Mouse (Mus musculus) ES-CJ7 (cell line): Measurements from ENCODE around the gene Rasl10b.
A peak's percentile ranks its signal among the peaks of the same experiment; 100 is the strongest.

ENCODE experiments used
- DNase-seq: peaks from one replicate; pipeline ENCODE4 v3.0.0; 2011; ENCODE audit warnings: low read depth, low spot score

The Rasl10b gene

GRCm38 (mm10) chr11:83429355-83429754 lies 20.4 kb downstream of the Rasl10b start, which contains the start of gene Gas2l2:
Gas2l2 (minus strand) TSS chr11:83429455.
- no peak for DNase-seq

DNA sequence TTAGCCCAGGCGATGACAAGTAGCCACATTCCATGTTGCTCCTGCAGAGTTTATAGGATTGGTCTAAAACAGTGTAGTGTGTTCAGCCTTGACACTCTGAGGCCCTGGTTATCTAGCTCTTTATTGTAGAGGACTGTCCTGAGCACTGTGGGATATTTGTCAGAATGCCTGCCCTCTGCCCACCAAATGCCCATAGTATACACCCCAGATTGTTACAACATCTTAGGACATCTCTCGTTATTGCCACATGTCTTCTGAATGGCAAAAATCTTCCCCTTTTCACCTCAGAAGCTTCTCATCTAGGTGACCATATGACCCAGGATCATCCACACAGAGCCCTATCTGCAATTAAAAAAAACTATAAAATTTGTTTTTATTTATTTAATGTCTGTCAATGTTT lies 23.6 kb downstream of the Rasl10b start:
- DNase-seq, result no peak

GRCm38 (mm10) chr11:83437377-83437776 lies 28.4 kb downstream of the Rasl10b start, which contains the start of gene 1700020L24Rik:
1700020L24Rik (plus strand) TSS chr11:83437677.
- no peak for DNase-seq

GRCm38 (mm10) chr11:83439426-83440060 lies 30.6 kb downstream of the Rasl10b start:
- no peak for DNase-seq

DNA sequence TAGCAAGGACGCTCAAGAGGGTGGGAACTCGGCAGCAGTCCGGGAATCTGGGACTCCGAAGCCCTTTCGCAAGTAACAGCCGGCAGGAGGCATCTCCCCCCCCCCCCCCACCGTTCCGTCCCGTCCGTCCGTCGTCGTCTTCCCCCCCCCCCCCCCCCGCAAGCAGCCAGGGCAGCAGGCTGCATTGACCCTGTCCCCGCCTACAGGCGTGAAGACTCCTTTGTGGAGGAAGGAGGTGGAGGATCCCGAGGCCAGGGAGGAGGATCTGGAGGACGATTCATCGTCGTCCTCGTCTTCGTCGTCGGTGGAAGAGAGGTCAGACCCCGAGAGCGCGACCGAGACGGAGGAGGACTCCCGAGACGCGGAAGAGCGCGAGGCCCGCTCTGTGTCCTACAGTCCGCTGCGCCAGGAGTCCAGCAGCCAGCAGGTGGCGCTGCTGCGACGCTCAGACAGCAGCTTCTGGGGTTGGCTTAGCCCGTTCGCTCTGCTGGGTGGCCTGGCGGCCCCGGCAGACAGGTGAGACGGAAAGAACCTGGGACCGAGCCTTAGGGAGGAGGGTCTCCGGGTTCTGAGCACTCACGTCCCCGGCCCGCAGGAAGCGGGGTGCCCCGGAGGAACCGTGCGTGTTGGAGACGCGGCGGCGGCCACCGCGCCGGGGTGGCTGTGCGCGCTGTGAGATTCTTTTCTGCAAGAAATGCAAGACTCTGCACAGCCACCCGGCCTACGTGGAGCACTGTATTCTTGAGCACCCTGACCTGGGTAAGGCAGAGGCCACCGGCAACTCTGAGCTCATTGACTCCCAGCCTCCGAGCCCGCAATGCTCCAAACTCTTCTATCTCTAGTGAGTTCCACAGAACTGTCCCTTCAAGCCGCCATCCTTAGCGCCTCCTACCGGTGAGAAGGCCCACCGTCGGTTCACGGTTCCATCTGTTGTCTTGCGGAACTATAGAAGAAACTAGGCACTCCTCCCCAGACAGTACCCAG lies 31.4 kb downstream of the Rasl10b start:
- peak; percentile 94 for DNase-seq

DNA sequence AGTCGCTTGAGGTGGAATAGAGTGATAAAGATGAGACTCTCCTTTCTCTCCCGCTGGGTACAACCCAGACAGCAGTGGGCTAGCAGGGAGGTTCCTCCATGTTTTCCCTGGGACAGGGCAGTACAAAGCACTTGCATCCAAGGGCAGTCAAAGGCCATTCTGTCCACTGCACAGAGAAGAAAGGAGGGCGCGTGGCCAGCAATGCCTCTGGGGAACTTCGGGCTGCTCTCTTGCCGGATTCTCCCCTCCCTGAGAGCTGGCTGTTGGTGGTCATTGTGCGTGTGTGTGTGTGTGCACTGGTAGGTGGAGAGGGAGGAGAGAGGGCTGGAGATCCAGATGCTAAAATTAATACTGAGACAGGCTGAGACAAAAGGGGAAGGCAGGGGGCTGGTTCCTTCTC lies 32.3 kb downstream of the Rasl10b start:
- DNase-seq, result no peak

DNA sequence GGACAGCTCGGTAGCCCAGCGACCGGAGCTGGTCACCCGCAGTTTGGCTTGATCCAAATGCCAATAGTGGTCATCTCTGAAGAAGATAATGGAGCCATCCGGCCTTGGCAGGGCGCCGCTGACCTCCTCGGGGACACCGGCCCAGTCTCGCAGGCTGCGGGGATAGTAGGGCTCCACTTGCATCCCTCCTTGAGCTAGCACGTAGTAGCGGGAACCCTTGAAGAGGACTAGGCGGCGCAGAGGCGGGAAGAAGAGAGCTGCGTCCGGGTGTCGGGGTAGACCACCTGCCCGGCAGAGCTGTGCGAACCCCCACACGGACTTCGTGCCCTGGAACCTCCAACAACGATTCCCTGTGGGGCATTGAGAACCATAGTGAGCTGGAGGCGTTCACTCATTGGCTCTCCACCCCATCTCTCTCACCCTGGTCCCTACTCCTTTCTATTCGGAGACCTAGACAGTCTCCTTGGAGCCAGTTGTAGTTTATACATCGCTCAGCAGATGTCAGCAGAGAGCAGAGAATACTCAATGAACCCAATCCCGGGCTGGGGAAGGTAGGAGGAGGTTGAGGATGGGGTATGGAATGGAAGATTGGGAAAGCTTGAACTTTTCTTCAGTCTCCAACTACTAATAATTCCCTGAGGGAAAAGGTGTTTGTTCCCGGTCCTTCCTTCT lies 33.8 kb downstream of the Rasl10b start:
- DNase-seq, result peak; percentile 87

DNA sequence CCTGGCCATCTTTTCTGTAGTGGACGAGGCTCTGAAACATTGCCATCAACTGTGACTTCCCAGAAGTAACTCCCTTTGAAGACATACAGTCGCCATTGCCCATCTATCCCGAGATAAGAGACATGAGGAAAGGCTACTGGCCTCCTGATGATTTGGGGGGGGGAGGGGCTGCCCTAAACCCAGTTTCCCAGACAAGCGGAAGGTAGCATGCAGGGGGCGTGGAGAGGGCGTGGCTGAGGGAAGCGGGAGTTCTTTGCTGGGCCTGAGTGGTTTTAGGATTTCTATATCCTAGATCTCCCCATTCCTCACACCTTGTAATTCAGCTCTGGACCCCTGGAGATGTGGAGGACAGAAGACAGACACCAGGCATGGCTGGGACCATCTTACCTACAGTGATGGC lies 34.9 kb downstream of the Rasl10b start:
- DNase-seq, result peak; percentile 52

DNA sequence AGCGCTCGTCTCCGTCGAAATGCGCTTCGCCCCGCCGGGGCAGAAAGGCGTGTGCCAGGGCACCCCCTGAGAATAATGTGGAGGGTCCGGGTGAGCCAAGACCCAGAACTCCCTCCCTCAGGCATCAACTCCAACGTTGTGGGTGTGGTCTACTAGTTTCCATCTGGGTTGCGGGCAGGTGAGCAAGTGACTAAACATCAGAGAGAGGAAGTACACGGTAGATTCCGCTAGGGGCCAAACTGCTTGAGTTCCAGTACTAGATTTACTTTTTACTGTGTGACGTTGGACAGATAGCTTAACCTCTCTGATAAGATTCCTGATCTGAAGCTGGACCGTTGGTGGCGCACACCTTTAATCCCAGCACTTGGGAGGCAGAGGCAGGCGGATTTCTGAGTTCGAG lies 36.1 kb downstream of the Rasl10b start:
- peak; percentile 93 for DNase-seq

GRCm38 (mm10) chr11:83447612-83448011 lies 38.7 kb downstream of the Rasl10b start:
- DNase-seq, result no peak

DNA sequence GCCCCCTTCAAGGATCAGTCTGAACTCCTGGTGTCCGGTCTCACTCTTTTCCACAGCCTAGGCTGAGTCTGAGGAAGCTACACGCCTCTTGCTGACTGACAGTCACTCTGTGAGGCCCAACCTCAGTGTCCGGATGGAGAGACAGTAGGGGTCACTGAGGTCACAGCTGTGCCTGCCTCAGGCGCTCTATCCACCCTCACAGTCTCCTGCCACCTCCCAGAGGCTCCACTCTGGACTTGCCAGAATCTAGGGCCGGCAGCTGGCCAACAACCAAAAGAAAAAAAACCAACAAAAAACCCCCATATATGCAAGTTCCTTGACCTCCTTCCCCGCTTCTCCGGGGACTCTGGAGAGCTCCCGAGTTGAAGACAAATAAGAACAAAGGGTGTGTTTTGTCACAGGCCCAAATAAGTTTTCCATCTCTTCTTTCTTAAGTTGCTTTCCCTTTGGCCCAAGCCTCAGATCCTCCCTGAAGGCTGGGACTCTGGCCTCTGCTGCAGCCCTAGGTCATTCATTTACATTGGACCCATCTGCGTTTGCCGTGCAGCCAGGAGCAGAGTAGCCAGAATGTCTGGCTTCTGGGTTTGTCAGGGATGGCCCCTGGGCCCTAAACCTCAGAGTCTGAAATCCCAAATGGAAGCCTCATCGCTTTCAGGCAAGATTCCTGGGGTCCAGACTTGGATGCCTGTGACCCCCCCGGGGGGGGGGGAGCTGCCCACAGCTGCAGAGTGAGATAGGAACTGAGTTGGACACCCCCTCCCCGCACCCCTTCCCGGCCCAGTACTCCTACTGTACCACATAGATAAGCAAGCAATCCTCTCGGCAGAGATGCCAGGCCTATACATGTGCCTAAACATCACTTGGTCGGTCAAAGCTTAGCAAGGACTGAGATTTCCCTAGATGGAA lies 39.3 kb downstream of the Rasl10b start:
- DNase-seq, result peak; percentile 55

GRCm38 (mm10) chr11:83448927-83449236 lies 39.9 kb downstream of the Rasl10b start:
- DNase-seq, result no peak

DNA sequence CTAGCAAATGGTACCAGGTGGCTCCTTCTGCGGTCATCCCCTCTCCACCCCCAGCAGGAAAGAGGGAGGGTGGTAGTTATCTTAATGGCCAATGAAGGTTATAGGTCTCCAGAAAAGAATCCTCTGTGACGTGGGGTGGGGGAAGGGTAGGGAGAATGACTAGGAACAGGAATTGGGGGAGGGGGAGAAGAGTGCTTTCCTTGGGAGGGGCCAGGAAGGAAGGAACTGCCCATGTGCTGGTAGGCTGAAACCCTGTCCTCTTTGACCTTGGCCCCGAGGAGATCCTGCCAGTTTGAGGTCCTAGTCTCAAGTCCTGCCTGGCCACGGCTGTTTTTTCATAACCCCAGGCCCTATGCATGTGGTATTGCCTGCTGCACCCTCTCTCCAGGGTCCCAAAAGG lies 40.4 kb downstream of the Rasl10b start:
- peak; percentile 88 for DNase-seq

- DNase-seq, result no peak
These were observed 41.6 kb downstream of the Rasl10b start for GRCm38 (mm10) chr11:83450550-83450949.

- DNase-seq, result no peak
These were observed 42.3 kb downstream of the Rasl10b start for GRCm38 (mm10) chr11:83451281-83451680.

- DNase-seq, result no peak
These were observed 45.6 kb downstream of the Rasl10b start for GRCm38 (mm10) chr11:83454548-83454947.

- no peak for DNase-seq
These were observed 46.7 kb downstream of the Rasl10b start for GRCm38 (mm10) chr11:83455608-83456007.

- DNase-seq, result no peak
These were observed 48.3 kb downstream of the Rasl10b start for GRCm38 (mm10) chr11:83457257-83457656.

GRCm38 (mm10) chr11:83457912-83458601 lies 49.1 kb downstream of the Rasl10b start:
- no peak for DNase-seq

DNA sequence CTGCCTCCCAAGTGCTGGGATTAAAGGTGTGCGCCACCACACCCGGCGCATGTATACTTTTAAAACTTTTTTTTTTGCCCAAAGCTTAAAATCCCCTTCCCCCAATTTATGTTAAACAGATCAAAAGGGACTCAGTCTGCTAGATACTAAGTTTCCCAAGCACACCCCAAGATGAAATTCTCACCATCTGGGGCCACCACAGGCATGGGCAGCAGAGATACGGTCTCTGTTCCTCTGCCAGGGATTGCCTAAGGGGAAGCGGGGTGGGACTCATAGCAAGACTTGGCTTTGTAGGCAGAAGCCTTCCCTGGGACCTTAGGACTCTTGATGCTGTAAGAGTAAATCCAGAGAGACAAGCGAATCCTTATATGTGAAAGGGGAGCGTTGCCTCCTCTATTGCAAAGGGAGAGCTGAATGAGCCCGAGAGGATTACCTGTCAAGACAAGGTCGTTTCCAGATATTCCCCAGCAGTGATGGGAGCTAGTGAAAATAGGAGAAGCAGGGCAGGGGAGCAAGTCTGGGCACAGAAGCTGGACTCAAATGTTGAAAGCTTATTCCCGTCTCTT lies 52.6 kb downstream of the Rasl10b start:
- DNase-seq, result no peak
